Mouse (Mus musculus) monocyte, adult 2 months (primary cell): ENCODE results near the gene Gm11562.

Source experiments
- DNase-seq, 2 experiments: peaks; one replicate each; pipeline ENCODE4 v3.0.0; 2022; ENCODE audit warnings: low spot score in 2 of 2, low read depth in 1 of 2

Gm11562 gene

DNA sequence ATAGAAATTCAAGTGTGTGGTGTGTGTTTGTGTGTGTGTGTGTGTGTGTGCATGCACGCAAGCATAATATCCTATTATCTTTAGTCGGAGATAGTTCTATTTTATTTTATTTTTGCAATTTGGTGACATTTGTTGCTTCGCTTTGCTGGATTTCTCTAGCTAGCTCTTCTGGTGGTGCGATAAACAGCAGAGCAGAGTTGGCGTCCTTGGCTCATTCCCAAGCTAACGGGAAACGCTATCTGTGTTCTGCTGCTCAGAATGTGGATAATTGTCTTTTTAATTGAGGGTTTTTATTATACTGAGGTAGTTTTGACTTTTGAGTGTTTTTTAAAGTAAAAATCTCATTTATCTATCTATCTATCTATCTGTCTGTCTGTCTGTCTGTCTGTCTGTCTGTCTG is 35.1 kb downstream of the Gm11562 start:
- DNase-seq = no peak

DNA sequence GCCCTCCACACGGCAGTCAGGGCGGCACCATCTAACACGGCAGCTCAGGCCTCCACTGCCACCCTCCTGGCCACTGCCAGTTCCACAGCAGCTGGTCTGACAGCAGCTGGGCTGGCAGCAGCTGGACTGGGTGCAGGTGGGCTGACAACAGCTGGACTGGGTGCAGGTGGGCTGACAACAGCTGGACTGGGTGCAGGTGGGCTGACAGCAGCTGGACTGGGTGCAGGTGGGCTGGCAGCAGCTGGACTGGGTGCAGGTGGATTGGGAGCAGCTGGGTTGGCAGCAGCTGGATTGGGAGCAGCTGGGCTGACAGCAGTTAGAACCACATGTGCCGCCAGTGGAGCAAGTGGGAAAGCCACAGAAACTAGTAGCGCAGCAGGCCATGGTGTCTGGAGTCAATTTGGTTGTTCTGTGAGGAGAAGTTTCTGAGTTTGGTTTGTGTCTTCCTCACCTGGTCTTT is 37.0 kb downstream of the Gm11562 start, which contains the start of gene Krtap1-4:
Gene Krtap1-4 (minus strand): TSS at position 410 of the 460 bp plus-strand sequence.
- no peak for DNase-seq

DNA sequence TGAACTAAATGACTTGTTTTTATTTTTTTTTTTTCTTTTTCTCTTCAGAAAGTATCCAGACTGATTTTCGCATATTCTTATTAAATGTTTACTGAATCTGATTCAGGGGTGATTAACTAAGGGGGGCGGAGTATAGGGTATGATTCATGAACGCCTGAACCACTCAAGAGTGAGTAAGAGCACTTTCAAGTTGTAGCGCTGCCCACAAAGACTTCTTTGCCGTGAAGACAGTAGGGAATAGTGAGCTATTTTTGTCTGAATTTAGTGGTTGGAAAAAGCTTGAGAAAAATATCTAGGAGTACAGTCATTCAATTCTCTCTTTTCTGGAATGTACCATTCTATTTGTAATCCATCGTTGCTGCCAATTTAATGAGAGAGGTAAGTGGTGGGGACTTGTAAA is 38.7 kb downstream of the Gm11562 start:
- no peak for DNase-seq

DNA sequence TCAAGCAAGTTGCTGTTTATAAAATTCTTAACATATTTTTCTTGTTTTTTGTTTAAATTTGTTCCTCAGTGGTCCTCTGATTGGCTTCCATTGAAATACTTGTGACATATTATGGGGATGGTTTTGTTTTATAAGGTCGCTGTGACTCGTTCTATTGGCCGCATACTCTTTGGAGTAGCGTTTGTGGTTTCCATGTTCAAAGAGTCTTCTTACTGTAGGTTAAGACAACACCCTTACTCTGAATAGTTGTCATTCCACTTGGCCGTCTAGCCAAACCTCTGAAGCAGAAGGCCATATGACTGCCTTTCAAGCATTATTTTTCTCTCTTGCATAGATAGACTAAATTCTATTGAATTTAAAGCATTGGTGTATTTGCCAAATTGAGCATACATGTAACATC is 39.2 kb downstream of the Gm11562 start:
- no peak for DNase-seq

DNA sequence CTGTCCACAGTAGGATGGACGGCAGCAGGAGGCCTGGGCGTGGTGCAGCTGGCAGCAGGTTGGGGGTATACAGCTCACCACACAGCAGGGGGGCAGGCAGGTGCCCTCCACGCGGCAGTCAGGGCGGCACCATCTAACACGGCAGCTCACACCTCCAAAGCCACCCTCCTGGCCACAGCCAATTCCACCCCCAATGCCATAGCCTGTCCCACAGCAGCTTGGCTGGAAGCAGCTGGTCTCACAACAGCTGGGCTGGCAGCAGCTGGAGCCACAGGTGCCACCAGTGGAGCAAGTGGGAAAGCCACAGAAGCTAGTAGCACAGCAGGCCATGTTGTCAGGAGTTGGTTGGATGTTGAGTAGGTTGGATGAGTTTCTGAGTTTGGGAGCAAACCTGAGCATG is 39.6 kb downstream of the Gm11562 start, which contains the start of gene Krtap1-5:
Gene Krtap1-5 (minus strand): TSS at position 381 of the 400 bp plus-strand sequence.
- DNase-seq = no peak

DNA sequence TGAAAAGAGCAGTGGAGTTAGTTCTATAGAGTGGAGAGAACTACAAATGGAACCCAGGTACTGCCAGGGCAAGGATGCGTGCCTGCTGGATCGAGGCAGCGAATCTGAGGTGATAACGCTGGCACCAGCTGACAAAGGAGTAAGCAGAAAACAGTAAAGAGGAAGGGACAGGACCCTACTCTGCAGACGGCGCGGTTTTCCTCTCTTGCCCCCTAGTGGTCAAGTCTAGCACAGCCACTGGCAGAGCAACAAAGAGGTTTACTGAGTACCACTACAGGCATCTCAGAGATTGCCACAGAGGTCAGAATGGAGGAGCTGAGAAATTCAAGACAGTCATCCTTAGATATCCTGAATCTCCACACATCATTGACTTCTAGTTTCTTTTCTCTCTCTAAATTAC is 46.1 kb downstream of the Gm11562 start:
- peak in 1 of 2 experiments; percentile 23 for DNase-seq

DNA sequence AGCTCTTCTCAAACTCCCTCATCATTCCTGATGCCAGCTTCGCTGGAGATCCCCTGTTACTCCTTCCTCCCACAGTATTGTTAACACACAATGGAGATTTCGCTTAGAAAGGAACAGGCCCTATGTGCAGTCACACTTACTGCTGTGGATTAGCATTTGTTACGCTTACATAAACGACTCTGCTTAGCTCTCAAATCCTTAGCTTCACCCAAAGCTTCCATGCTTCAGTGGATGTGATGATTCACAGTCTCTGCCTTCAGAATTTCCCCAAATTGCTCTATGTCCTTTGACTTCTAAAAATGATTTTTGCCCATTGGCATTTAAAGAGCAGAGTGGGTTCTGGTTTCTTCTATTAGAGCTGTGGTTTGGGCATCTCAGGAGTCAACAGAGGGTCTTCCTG is 47.1 kb downstream of the Gm11562 start:
- no peak for DNase-seq
